Mouse (Mus musculus) embryo, embryonic 11.5 days (tissue): ENCODE measurements around the gene Gdpgp1.

Experiments
- DNase-seq: peaks from one replicate; pipeline ENCODE4 v3.0.0-alpha.2; 2012; ENCODE audit warnings: low read depth, low spot score

The Gdpgp1 gene

GRCm38 (mm10) chr7:80276374-80276773 is 43.7 kb downstream of the Gdpgp1 start:
- DNase-seq, result no peak

GRCm38 (mm10) chr7:80280032-80280431 is 47.4 kb downstream of the Gdpgp1 start:
- DNase-seq, result no peak

DNA sequence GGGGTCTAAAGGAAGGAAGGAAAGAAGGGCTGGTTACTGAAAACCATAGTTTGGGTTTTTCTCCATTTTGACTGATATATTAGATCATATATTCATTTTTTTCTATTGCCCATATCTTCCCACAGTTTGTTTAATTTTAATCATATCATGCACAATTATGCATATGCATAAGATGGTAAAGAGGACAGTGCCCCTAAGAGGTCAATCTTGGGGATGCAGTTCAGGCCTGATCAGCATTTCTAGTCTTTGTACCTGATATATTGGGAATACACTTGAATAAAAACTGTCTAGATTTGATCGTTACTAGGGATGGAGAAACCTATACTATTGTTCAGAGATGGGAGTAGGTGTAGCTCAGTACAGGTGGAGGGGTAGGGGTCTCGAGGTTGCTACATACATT is 48.3 kb downstream of the Gdpgp1 start:
- DNase-seq, result no peak

- no peak for DNase-seq
These were observed 49.0 kb downstream of the Gdpgp1 start for GRCm38 (mm10) chr7:80281646-80282045.

DNA sequence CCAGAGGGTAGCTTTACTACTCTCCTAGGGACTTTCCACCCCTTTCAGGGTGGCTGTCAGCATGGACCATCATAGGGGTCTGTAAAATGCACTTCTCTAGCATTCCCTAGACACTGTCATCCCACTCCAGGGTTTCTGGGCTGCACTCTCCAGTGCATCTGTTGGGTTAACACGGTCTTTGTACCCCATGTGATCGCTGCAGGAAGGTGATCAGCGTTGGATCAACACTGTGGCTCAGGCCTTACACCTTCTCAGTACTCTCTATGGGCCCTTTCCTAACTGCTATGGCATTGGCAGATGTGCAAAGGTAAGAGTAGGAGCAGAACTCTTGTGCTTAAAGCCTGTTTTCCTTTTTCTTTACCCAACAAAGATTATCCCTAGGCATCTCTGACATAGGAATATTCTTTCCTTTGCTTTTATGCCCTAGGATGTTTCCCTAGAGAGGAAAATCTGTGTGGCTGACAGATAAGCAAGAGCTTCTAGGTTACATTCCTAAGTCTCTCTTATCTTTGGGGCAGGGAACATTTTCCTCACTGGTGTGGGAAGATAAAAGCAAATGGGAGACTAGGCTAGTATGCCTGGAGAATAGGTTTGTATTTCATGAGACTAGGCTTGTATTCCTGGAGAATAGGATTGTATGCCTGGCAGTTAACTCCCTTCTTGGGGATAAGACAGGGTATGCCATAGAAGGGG is 50.7 kb downstream of the Gdpgp1 start:
- DNase-seq, result no peak

DNA sequence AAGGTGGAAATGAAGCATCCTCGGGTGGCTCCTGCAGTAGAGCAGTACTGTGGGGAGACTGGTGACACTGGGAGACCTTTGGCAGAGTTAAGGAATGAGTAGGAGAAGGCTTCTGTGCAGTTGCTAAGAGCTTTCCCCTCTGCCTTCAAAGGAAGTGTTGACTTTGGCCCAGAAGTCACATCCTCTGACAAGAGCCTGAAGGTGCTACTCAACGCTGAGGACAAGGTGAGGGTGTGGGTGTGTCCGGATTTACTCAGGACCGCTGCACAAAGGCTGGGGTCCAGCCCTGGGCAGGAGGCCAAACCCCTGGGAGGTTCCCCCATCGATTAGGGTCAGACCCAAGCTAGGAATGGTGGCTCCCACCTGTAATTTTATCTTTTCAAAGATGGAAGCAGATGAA is 51.7 kb downstream of the Gdpgp1 start:
- DNase-seq, result no peak

GRCm38 (mm10) chr7:80285725-80286124 is 53.1 kb downstream of the Gdpgp1 start:
- no peak for DNase-seq

GRCm38 (mm10) chr7:80287736-80288135 is 55.1 kb downstream of the Gdpgp1 start:
- no peak for DNase-seq
